Mouse (Mus musculus) lung, adult 2 months (tissue): ENCODE measurements around the gene Stxbp6.

Experiments
- CTCF ChIP-seq: fragments of 200-500 bp; IDR thresholded peaks from 2 replicates; pipeline ENCODE4 v1.5.1; 2011; ENCODE audit warnings: mild to moderate bottlenecking, low read length, control low read depth; ENCODE audit not compliant: insufficient read depth
- POLR2A ChIP-seq: fragments of 200-500 bp; IDR thresholded peaks from 2 replicates; pipeline ENCODE4 v1.6.1; 2011; ENCODE audit warnings: low read depth, mild to moderate bottlenecking, control low read depth, low read length, borderline replicate concordance; ENCODE audit errors: extremely low read depth

DNA sequence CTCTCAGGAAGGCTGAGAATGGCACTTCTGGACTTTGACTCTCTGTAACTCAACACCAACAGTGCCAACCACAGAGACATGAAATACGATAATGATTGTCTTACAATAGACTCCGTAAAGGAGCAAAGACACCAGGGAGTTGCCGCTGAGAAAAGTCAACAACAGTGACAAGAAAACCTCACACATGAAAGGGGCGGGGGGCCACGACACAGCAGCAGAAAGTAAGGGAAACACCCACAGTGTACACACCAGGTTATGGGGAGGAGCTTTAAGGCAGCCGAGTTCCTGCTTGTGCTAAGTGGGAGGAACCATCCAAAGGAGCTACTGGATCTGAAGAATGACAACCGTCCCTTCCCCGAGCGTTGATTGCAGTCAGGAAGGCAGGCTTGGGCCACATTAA lies 4.3 kb downstream of the Stxbp6 start:
- TF ChIP-seq POLR2A, result no peak
- no peak for TF ChIP-seq CTCF
